Mouse (Mus musculus): ENCODE results near the gene Fgfr2.

The Fgfr2 gene

GRCm38 (mm10) chr7:132162254-132162653, 960.9 kb downstream of the Fgfr2 start:
- no peak for DNase-seq (ENCODE audit: low spot score)

GRCm38 (mm10) chr7:132158321-132159025, 964.7 kb downstream of the Fgfr2 start:
- DNase-seq (ENCODE audit: low spot score) = no peak

GRCm38 (mm10) chr7:132154368-132154961, 968.7 kb downstream of the Fgfr2 start, which contains the start of gene Cpxm2:
TSS of gene Cpxm2 (minus strand) at chr7:132154739.
- no peak for DNase-seq (ENCODE audit: low spot score)

- no peak for DNase-seq (ENCODE audit: low spot score)
Measured at GRCm38 (mm10) chr7:132153725-132154147, 969.4 kb downstream of the Fgfr2 start.

- DNase-seq (ENCODE audit: low spot score) = no peak
Measured at GRCm38 (mm10) chr7:132145227-132145800, 977.8 kb downstream of the Fgfr2 start.

- no peak for DNase-seq (ENCODE audit: low spot score)
Measured at GRCm38 (mm10) chr7:132128687-132129086, 994.5 kb downstream of the Fgfr2 start.

- no peak for DNase-seq (ENCODE audit: low spot score)
Measured at GRCm38 (mm10) chr7:132124948-132125347, 998.2 kb downstream of the Fgfr2 start.

- DNase-seq (ENCODE audit: low spot score) = no peak
Measured at GRCm38 (mm10) chr7:132123211-132123610, 999.9 kb downstream of the Fgfr2 start.

GRCm38 (mm10) chr7:132119817-132120216, 1003.3 kb downstream of the Fgfr2 start:
- no peak for DNase-seq (ENCODE audit: low spot score)

- DNase-seq (ENCODE audit: low spot score) = no peak
Measured at GRCm38 (mm10) chr7:132111770-132112169, 1011.4 kb downstream of the Fgfr2 start.

GRCm38 (mm10) chr7:132110308-132110707, 1012.8 kb downstream of the Fgfr2 start:
- no peak for DNase-seq (ENCODE audit: low spot score)

GRCm38 (mm10) chr7:132106891-132107290, 1016.3 kb downstream of the Fgfr2 start:
- DNase-seq (ENCODE audit: low spot score) = no peak

GRCm38 (mm10) chr7:132105326-132105725, 1017.8 kb downstream of the Fgfr2 start:
- DNase-seq (ENCODE audit: low spot score) = no peak

GRCm38 (mm10) chr7:132098441-132098840, 1024.7 kb downstream of the Fgfr2 start:
- DNase-seq (ENCODE audit: low spot score) = no peak

GRCm38 (mm10) chr7:132094666-132095065, 1028.5 kb downstream of the Fgfr2 start:
- DNase-seq (ENCODE audit: low spot score) = no peak

- no peak for DNase-seq (ENCODE audit: low spot score)
Measured at GRCm38 (mm10) chr7:132091551-132091950, 1031.6 kb downstream of the Fgfr2 start.

- DNase-seq (ENCODE audit: low spot score) = no peak
Measured at GRCm38 (mm10) chr7:132088606-132089005, 1034.5 kb downstream of the Fgfr2 start.

- no peak for DNase-seq (ENCODE audit: low spot score)
Measured at GRCm38 (mm10) chr7:132088181-132088580, 1035.0 kb downstream of the Fgfr2 start.

- no peak for DNase-seq (ENCODE audit: low spot score)
Measured at GRCm38 (mm10) chr7:132075825-132076224, 1047.3 kb downstream of the Fgfr2 start.

- DNase-seq (ENCODE audit: low spot score) = no peak
Measured at GRCm38 (mm10) chr7:132074503-132074902, 1048.6 kb downstream of the Fgfr2 start.

GRCm38 (mm10) chr7:132070877-132071625, 1052.1 kb downstream of the Fgfr2 start:
- no peak for DNase-seq (ENCODE audit: low spot score)

GRCm38 (mm10) chr7:132067951-132068350, 1055.2 kb downstream of the Fgfr2 start:
- DNase-seq (ENCODE audit: low spot score) = no peak

- DNase-seq (ENCODE audit: low spot score) = no peak
Measured at GRCm38 (mm10) chr7:132067511-132067910, 1055.6 kb downstream of the Fgfr2 start.

All from urinary bladder, postnatal 14 days (tissue).